Mouse (Mus musculus) hindbrain, embryonic 12.5 days (tissue): Measurements from ENCODE around the gene Prelid1. TPM values are rescaled to one million over a fixed set of nuclear protein-coding genes. Genes with fewer than 3 reads are reported as not detected.
A peak's percentile ranks its signal among the peaks of the same experiment; 100 is the strongest.

Experiments used
- ATAC-seq: fragments of 200-750 bp; cut with Nextera tagmentation; 2 replicates; pipeline ENCODE4 v1.8.0; 2017; ENCODE audit warnings: moderate TSS enrichment; ENCODE audit not compliant: low FRiP score
- H3K27ac ChIP-seq: fragments of 300-500 bp; sonication (generic); 2 replicates; pipeline ENCODE4 v1.5.1; 2016; ENCODE audit warnings: mild to moderate bottlenecking
- H3K27me3 ChIP-seq: fragments of 300-500 bp; sonication (generic); 2 replicates; pipeline ENCODE4 v1.6.1; 2016; ENCODE audit warnings: mild to moderate bottlenecking
- H3K36me3 ChIP-seq: fragments of 300-500 bp; sonication (generic); 2 replicates; pipeline ENCODE4 v1.6.1; 2016; ENCODE audit warnings: mild to moderate bottlenecking
- H3K4me1 ChIP-seq: fragments of 300-500 bp; sonication (generic); 2 replicates; pipeline ENCODE4 v1.6.1; 2016
- H3K4me2 ChIP-seq: fragments of 300-500 bp; sonication (generic); replicated peaks from 2 replicates; pipeline ENCODE4 v1.6.1; 2016; ENCODE audit warnings: mild to moderate bottlenecking
- H3K4me3 ChIP-seq: fragments of 300-500 bp; sonication (generic); 2 replicates; pipeline ENCODE4 v1.5.1; 2016; ENCODE audit warnings: mild to moderate bottlenecking
- H3K9ac ChIP-seq: fragments of 300-500 bp; sonication (generic); 2 replicates; pipeline ENCODE4 v1.6.1; 2016; ENCODE audit warnings: mild to moderate bottlenecking, moderate library complexity
- H3K9me3 ChIP-seq: fragments of 300-500 bp; sonication (generic); replicated peaks from 2 replicates; pipeline ENCODE4 v1.6.1; 2016; ENCODE audit warnings: mild to moderate bottlenecking
- WGBS: fragments of 180-500 bp; shearing (Covaris S2); methylation state at CpG from one replicate; pipeline ENCODE4 v1.1.7; 2016; 5-methylcytosine and 5-hydroxymethylcytosine counted together
- polyA plus RNA-seq: library from polyadenylated mRNA; unstranded; fragments of >200 nt; fragmentation: Nextera tagmentation; extraction: Ambion mirVana; gene quantifications from 2 replicates; pipeline ENCODE4 v1.2.1, GENCODE M21; 2016

Prelid1 gene
- polyA plus RNA-seq: 310 and 344 TPM in 2 replicates

GRCm38 (mm10) chr13:55319931-55320533 is at the start of gene Prelid1:
Prelid1 (plus strand) TSS chr13:55320500.
- H3K27me3 ChIP-seq: no peaks in the 10 kb centered on the region
- WGBS: 84% methylated on average over 4 of the region's 4 CpGs
- peaks cover 30% of the 10 kb centered on the region for H3K4me1 ChIP-seq
- no peak within 1 kb of the TSS for H3K27ac ChIP-seq
- H3K4me2 ChIP-seq: peak within 1 kb of the TSS; percentile 81
- no peaks in the 10 kb centered on the region for H3K9me3 ChIP-seq
- H3K4me3 ChIP-seq: peak within 1 kb of the TSS; percentile 95
- ATAC-seq: no peak
- peaks cover 55% of the 10 kb centered on the region for H3K36me3 ChIP-seq
- H3K9ac ChIP-seq: peak within 1 kb of the TSS; percentile 95

- Histone ChIP-seq H3K4me2 (no peak overlapping the region), H3K4me1 (no peaks in the 10 kb centered on the region), H3K9me3 (no peaks in the 10 kb centered on the region), H3K27me3 (no peaks in the 10 kb centered on the region), H3K27ac (no peak overlapping the region), H3K9ac (no peak overlapping the region), H3K36me3 (peaks cover 59% of the 10 kb centered on the region), H3K4me3 (no peak overlapping the region)
- ATAC-seq: no peak
- 86% methylated on average over 5 of the region's 5 CpGs for WGBS
Measured at GRCm38 (mm10) chr13:55277203-55277602, 43.1 kb upstream of the Prelid1 start.

DNA sequence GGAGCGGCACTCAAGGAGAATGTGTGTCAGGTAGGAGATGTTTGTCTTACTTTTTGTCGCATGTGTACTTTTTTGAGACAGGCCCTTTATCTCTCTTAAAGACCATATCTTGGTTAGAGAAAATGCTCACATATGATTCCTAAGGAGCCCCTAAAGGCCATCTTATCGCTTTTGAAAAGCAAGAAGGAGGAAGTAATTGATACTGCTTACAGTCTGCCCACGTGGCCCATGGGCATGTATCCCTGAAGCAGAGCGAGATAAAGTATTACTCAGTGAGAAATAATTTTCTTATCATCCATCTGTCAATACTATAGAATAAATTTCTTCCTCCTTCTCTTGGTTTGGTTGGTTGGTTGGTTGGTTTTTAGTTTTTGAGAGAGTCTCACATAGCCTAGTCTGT is 42.7 kb upstream of the Prelid1 start:
- H3K9me3 ChIP-seq: no peaks in the 10 kb centered on the region
- WGBS: 96% methylated on average over 5 of the region's 5 CpGs
- no peak overlapping the region for H3K4me2 ChIP-seq
- ATAC-seq: no peak
- no peak overlapping the region for H3K27ac ChIP-seq
- H3K27me3 ChIP-seq: no peaks in the 10 kb centered on the region
- H3K4me3 ChIP-seq: no peak overlapping the region
- H3K9ac ChIP-seq: no peak overlapping the region
- no peaks in the 10 kb centered on the region for H3K4me1 ChIP-seq
- peaks cover 59% of the 10 kb centered on the region for H3K36me3 ChIP-seq

DNA sequence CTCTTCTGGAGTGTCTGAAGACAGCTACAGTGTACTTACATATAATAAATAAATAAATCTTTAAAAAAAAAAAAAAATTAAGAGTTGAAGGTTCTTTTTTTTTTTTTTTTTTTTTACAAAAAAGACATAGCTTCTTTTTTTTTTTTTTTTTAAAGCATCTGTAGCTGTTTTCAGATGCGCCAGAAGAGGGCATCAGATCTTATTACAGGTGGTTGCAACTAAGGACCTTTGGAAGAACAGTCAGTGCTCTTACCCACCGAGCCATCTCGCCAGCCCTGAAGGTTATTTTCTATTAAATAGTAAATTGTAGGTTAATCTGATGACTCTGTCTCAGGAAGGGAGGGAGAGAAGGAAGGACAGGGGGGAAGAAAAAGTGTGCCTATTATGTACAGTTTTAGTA is 31.4 kb upstream of the Prelid1 start:
- Histone ChIP-seq H3K9ac (no peak overlapping the region), H3K27ac (no peak overlapping the region), H3K4me1 (no peaks in the 10 kb centered on the region), H3K4me3 (no peak overlapping the region), H3K27me3 (no peaks in the 10 kb centered on the region), H3K9me3 (no peaks in the 10 kb centered on the region), H3K36me3 (peaks cover 72% of the 10 kb centered on the region), H3K4me2 (no peak overlapping the region)
- WGBS: 82% methylated on average over 3 of the region's 3 CpGs
- ATAC-seq: no peak

DNA sequence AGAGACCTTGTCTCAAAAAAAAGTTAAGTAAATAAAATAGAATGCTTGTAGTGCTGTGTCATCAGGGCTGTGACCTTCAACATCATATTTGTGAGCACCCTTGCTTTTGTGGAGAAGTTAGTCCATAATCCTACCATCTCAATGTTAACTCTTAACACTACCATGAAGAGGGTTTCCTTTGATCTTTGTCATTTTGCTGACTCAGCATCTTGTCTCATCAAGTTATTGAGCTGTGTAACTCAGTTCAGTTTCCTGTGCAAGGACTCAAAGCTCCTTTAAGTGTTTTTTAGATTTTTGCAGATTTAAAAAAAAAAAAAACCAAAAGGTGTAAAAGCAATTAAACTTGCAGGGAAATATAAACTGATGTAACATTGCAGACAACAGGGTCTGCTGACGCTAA is 23.5 kb upstream of the Prelid1 start:
- peaks cover 75% of the 10 kb centered on the region for H3K36me3 ChIP-seq
- no peak overlapping the region for H3K4me3 ChIP-seq
- no peaks in the 10 kb centered on the region for H3K9me3 ChIP-seq
- no peak for ATAC-seq
- no peaks in the 10 kb centered on the region for H3K27me3 ChIP-seq
- H3K9ac ChIP-seq: no peak overlapping the region
- no peak overlapping the region for H3K4me2 ChIP-seq
- H3K4me1 ChIP-seq: no peaks in the 10 kb centered on the region
- H3K27ac ChIP-seq: no peak overlapping the region
- WGBS: 98% methylated on average over 1 of the region's 1 CpGs

GRCm38 (mm10) chr13:55300913-55301312 is 19.4 kb upstream of the Prelid1 start:
- Histone ChIP-seq H3K4me3 (no peak overlapping the region), H3K4me2 (no peak overlapping the region), H3K27ac (no peak overlapping the region), H3K4me1 (no peaks in the 10 kb centered on the region), H3K9me3 (no peaks in the 10 kb centered on the region), H3K36me3 (peaks cover 77% of the 10 kb centered on the region), H3K27me3 (no peaks in the 10 kb centered on the region), H3K9ac (no peak overlapping the region)
- ATAC-seq: no peak
- 90% methylated on average over 5 of the region's 5 CpGs for WGBS

- Histone ChIP-seq H3K9me3 (no peaks in the 10 kb centered on the region), H3K27ac (no peak overlapping the region), H3K36me3 (peaks cover 84% of the 10 kb centered on the region), H3K27me3 (no peaks in the 10 kb centered on the region), H3K4me2 (no peak overlapping the region), H3K4me3 (no peak overlapping the region), H3K9ac (no peak overlapping the region), H3K4me1 (no peaks in the 10 kb centered on the region)
- ATAC-seq: no peak
- WGBS: 91% methylated on average over 8 of the region's 8 CpGs
Measured at GRCm38 (mm10) chr13:55312028-55312630, 8.2 kb upstream of the Prelid1 start.

DNA sequence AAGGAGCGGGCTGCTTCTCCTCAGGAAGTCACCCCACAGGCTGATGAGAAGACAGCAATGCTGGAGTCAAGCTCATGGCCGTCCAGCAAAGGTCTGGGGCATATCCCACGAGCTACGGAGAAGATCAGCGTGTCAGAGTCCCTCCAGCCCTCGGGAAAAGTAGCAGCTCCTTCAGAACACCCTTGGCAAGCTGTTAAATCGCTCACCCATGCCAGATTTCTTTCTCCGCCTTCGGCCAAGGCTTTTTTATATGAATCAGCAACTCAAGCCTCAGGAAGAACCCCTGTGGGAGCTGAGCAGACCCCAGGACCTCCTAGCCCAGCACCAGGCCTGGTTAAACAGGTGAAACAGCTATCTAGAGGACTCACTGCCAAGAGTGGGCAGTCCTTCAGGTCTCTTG is 7.2 kb upstream of the Prelid1 start:
- ATAC-seq: no peak
- Histone ChIP-seq H3K27me3 (no peaks in the 10 kb centered on the region), H3K4me3 (no peak overlapping the region), H3K9ac (no peak overlapping the region), H3K27ac (no peak overlapping the region), H3K36me3 (peaks cover 80% of the 10 kb centered on the region), H3K4me2 (no peak overlapping the region), H3K4me1 (no peaks in the 10 kb centered on the region), H3K9me3 (no peaks in the 10 kb centered on the region)
- WGBS: 94% methylated on average over 9 of the region's 9 CpGs

- no peak for ATAC-seq
- Histone ChIP-seq H3K27ac (no peak overlapping the region; the same call in 1 of the 2 replicates), H3K36me3 (peaks cover 82% of the 10 kb centered on the region), H3K27me3 (no peaks in the 10 kb centered on the region), H3K4me2 (no peak overlapping the region), H3K9ac (no peak overlapping the region), H3K9me3 (no peaks in the 10 kb centered on the region), H3K4me1 (no peaks in the 10 kb centered on the region), H3K4me3 (no peak overlapping the region)
- WGBS: 88% methylated on average over 2 of the region's 2 CpGs
Measured at GRCm38 (mm10) chr13:55314891-55315412, 5.3 kb upstream of the Prelid1 start.

- Histone ChIP-seq H3K9me3 (no peaks in the 10 kb centered on the region), H3K4me1 (peaks cover 23% of the 10 kb centered on the region), H3K4me3 (no peak overlapping the region), H3K9ac (no peak overlapping the region), H3K27ac (no peak overlapping the region), H3K27me3 (no peaks in the 10 kb centered on the region), H3K4me2 (no peak overlapping the region), H3K36me3 (peaks cover 58% of the 10 kb centered on the region)
- ATAC-seq: no peak
- 94% methylated on average over 3 of the region's 3 CpGs for WGBS
Measured at GRCm38 (mm10) chr13:55318351-55318750, 1.9 kb upstream of the Prelid1 start.

- under 1% methylated on average over 73 of the region's 73 CpGs for WGBS
- peaks cover 30% of the 10 kb centered on the region for H3K4me1 ChIP-seq
- peak within 1 kb of the TSS; percentile 80 for H3K27ac ChIP-seq
- H3K9ac ChIP-seq: peak within 1 kb of the TSS; percentile 95
- H3K4me3 ChIP-seq: peak within 1 kb of the TSS; percentile 95
- H3K4me2 ChIP-seq: peak within 1 kb of the TSS; percentile 81
- peaks cover 54% of the 10 kb centered on the region for H3K36me3 ChIP-seq
- H3K27me3 ChIP-seq: no peaks in the 10 kb centered on the region
- peak; percentile 95 for ATAC-seq
- no peaks in the 10 kb centered on the region for H3K9me3 ChIP-seq
Measured at GRCm38 (mm10) chr13:55321434-55322129, 1.3 kb downstream of the Prelid1 start, which contains the start of gene Rab24. Rab24 (minus strand) TSS chr13:55321946.

GRCm38 (mm10) chr13:55322130-55322825 is 2.0 kb downstream of the Prelid1 start:
- Histone ChIP-seq H3K9me3 (no peaks in the 10 kb centered on the region), H3K36me3 (peaks cover 49% of the 10 kb centered on the region), H3K4me2 (peak overlapping the region; percentile 81), H3K27me3 (no peaks in the 10 kb centered on the region), H3K4me1 (peaks cover 33% of the 10 kb centered on the region), H3K4me3 (peak overlapping the region; percentile 95), H3K27ac (peak overlapping the region; percentile 80), H3K9ac (peak overlapping the region; percentile 95)
- 2% methylated on average over 31 of the region's 31 CpGs for WGBS
- no peak for ATAC-seq
